Comparison of ENCODE assay signal across 8 mouse cellular contexts in the genomic region with DNA sequence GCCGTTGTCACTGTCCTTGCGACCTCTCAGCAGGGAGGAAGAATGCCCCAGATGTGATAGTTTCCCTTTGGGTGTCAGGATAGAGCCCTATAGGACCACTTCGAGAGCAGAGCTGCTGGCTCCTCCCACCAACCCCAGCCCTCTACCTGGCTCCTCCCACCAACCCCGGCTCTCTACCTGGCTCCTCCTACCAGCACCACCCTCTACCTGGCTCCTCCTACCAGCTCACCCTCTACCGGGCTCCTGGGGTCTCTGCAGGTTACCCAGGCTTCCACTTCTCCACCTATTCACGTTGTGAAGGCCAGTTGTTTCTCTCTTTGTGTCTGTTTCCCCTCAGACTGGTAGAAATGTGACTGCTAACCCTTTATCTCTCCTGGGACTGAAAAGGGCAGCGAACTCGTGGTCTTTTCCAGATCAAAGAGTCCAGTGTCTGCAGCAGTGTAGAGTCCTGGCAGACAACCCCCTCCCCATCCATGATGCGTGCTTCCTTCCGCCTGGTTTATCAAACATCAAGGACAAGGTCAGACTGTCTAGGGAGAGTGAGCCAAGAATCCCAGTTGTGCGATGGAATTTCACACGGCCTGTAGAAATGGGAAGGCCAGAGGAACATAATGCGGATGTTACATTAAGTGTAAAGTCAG. TPM values are rescaled to one million over a fixed set of nuclear protein-coding genes. Genes with fewer than 3 reads are reported as not detected.
DNase-seq lines count a peak whose midpoint lies in the region; ATAC-seq lines count a peak whose summit lies in the region.

No protein-coding gene starts in this region.

- H3K4me3 ChIP-seq in midbrain, embryonic 11.5 days (ENCODE audit: low read depth, low read length): no peak overlapping the region

- no peaks in the 10 kb centered on the region for H3K36me3 ChIP-seq in midbrain, embryonic 11.5 days (ENCODE audit: control insufficient read depth, insufficient read depth, low read length)

- peak; percentile 36; the same call in 1 of the 2 replicates for ATAC-seq in midbrain, embryonic 11.5 days (ENCODE audit: low FRiP score)

- no peaks in the 10 kb centered on the region for H3K9me3 ChIP-seq in midbrain, embryonic 11.5 days (ENCODE audit: control insufficient read depth, low read length)

- H3K4me2 ChIP-seq in midbrain, embryonic 11.5 days: no peak overlapping the region

- DNase-seq in ovary, adult 18-20 months (ENCODE audit: low spot score): peak; percentile 73
- DNase-seq in ovary, postnatal 10 days (ENCODE audit: low spot score): no peak
- DNase-seq in embryo, embryonic 11 days: peak; percentile 36
- peak; percentile 24 to 52 for DNase-seq in kidney, postnatal 36 days
- no peak for DNase-seq in midbrain, embryonic 11.5 days (ENCODE audit: low spot score, missing footprints)
- peak; percentile 67 for DNase-seq in thymus, postnatal 4 days
- no peak for DNase-seq in right cerebral cortex, postnatal 36 days (ENCODE audit: low spot score in 2 of 2)
- no peak for DNase-seq in cerebellum, postnatal 10 days

- H3K27ac ChIP-seq in midbrain, embryonic 11.5 days (ENCODE audit: low read depth, low read length): no peak overlapping the region

- H3K27me3 ChIP-seq in midbrain, embryonic 11.5 days (ENCODE audit: control insufficient read depth, insufficient read depth, low read length): no peaks in the 10 kb centered on the region

- 31% methylated on average over 13 of the region's 13 CpGs for WGBS in midbrain, embryonic 11.5 days

- H3K9ac ChIP-seq in midbrain, embryonic 11.5 days (ENCODE audit: low read length): no peak overlapping the region

- peaks cover 4% of the 10 kb centered on the region; the same call in 1 of the 2 replicates for H3K4me1 ChIP-seq in midbrain, embryonic 11.5 days (ENCODE audit: control insufficient read depth, insufficient read depth, low read length)

RNA-seq across cellular contexts. Expression of a gene that starts 9.4 kb away (rescaled TPM):
- 187 and 198 TPM in 2 replicates for polyA plus RNA-seq in midbrain, embryonic 11.5 days (2014; fragmentation: Nextera tagmentation; extraction: Ambion mirVana)

RNA-seq across cellular contexts. Expression of a gene that starts 17.6 kb away (rescaled TPM):
- 26.6 and 31.3 TPM in 2 replicates for polyA plus RNA-seq in midbrain, embryonic 11.5 days (2014; fragmentation: Nextera tagmentation; extraction: Ambion mirVana)

Comparison
In these comparisons a context has a peak if more than half of its experiments do, and no peak if none do; other contexts are left out.
1. DNase-seq: peak in ovary, adult 18-20 months (single experiment), embryo, embryonic 11 days (single experiment), kidney, postnatal 36 days (2 of 2) and thymus, postnatal 4 days (single experiment); none in ovary, postnatal 10 days (single experiment), midbrain, embryonic 11.5 days (single experiment), right cerebral cortex, postnatal 36 days (0 of 2) and cerebellum, postnatal 10 days (0 of 2).